Comparison of ENCODE assay signal across 8 mouse cellular contexts in the genomic region with DNA sequence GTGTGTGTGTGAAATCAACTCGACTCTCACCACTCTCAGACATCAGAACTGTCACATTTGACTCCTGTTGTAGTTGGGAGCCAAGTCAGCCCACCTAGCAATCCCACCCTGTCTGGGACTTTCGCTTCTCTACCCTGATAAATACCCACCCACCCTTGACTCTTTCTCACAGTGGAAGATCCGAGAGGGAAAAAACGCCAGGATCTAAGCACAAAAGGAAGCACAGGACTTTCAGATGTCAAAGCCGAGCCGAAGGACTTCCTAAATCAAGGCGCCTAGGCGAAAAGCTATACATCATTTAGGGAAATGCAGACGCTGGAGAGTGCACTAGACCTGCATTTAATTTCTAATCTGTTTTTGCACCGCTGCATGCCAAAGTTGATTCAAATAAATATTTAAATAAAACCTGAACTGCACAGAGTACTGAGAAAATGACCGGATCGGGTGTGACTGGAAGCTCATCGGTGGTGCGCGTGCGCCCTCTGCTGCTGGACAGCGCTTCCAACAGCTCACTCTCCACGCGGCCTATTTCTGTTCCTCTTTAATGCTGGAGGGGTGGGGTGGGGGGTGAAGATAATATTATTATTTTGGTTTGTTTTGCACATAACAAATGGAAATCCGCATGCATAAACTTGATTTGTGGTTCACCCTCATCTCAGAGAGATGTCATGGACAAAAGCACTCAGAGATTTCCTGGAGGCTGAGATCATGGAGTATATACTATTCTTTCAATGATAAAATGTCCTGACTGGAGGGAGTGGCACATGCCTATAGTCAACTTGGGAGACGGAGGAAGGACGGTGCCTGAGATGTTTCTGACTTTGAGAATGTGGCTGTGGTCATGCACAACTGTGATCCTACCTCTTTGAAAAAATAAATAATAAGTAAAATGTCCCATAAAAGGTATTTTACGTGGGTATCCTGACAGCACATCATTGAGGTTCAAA. TPM values are rescaled to one million over a fixed set of nuclear protein-coding genes. Genes with fewer than 3 reads are reported as not detected.
DNase-seq lines count a peak whose midpoint lies in the region; ATAC-seq lines count a peak whose summit lies in the region.

No protein-coding gene starts in this region.

- intact Hi-C loops in left cerebral cortex, postnatal 14 days (cut with DNase I) = loop anchor here (1.0 to 10.0 kb wide), 2 partner anchors 36 to 335 kb away; no protein-coding TSS in a partner anchor

- peak; percentile 64 for DNase-seq in adipocyte (ENCODE audit: low spot score)
- DNase-seq in gastrocnemius, adult 8-10 months (ENCODE audit: low spot score in 2 of 2) = peak; percentile 11 to 37
- peak; percentile 83 to 90 for DNase-seq in left cerebral cortex, postnatal 14 days (ENCODE audit: low spot score in 2 of 2)
- peak; percentile 82 for DNase-seq in right cerebral cortex, postnatal 14 days
- DNase-seq in yolk sac, embryonic 10.5 days (ENCODE audit: low spot score) = peak; percentile 54

- peak; percentile 97 for ATAC-seq in common myeloid progenitor, adult 5-6 weeks (replicated peaks; ENCODE audit: low read depth, poor library complexity, severe bottlenecking)
- ATAC-seq in inflammation-experienced regulatory T-cells, adult 6 months = peak; percentile 52
- peak; percentile 98 for ATAC-seq in megakaryocyte-erythroid progenitor cell, adult 5-6 weeks (replicated peaks; ENCODE audit: low FRiP score, low TSS enrichment, poor library complexity, severe bottlenecking)

RNA-seq across cellular contexts. Expression of a gene that starts 31.5 kb away (rescaled TPM):
- total RNA-seq in common myeloid progenitor, adult 5-6 weeks (2017) = 8.4 and 11.3 TPM in 2 replicates
- total RNA-seq in gastrocnemius, adult 8-10 months (2022) = 1 to 10 TPM; 1.4 to 2.5 (median 1.4) TPM
- polyA plus RNA-seq in inflammation-experienced regulatory T-cells, adult 6 months (2017; shearing (Covaris generic)) = 1 to 10 TPM; 3.4 to 7.5 (median 5.1) TPM
- 10 to 100 TPM in 1 of 2 experiments, 1 to 10 TPM in 1; 7.7 to 11.3 TPM for total RNA-seq in left cerebral cortex, postnatal 14 days (2021)
- 16.0 and 28.8 TPM in 2 replicates for total RNA-seq in megakaryocyte-erythroid progenitor cell, adult 5-6 weeks (2014; fragmentation: Nextera tagmentation)
- 5.8 and 16.2 TPM in 2 replicates for total RNA-seq in megakaryocyte-erythroid progenitor cell, adult 5-6 weeks (2017)

Comparison
In these comparisons a context has a peak if more than half of its experiments do, and no peak if none do; other contexts are left out.
1. Peak in every context shown above with its lines: DNase-seq and ATAC-seq.
2. DNase-seq: peak in every context shown above with its lines; median percentile 86 in left cerebral cortex, postnatal 14 days; 82 in right cerebral cortex, postnatal 14 days; 64 in adipocyte; 54 in yolk sac, embryonic 10.5 days; 24 in gastrocnemius, adult 8-10 months.